Mouse (Mus musculus): ENCODE data around the gene Asic2. TPM values are rescaled to one million over a fixed set of nuclear protein-coding genes. Genes with fewer than 3 reads are reported as not detected.

The Asic2 gene
- polyA plus RNA-seq, 1 experiment from 2014 or later: 0.28 TPM

- Histone ChIP-seq H3K36me3 (ENCODE audit: insufficient read depth) (no peaks in the 10 kb centered on the region), H3K27me3 (ENCODE audit: insufficient read depth, low read length) (no peaks in the 10 kb centered on the region), H3K9me3 (ENCODE audit: low read depth, low read length) (no peaks in the 10 kb centered on the region), H3K27ac (ENCODE audit: low read depth) (no peak overlapping the region), H3K4me2 (no peak overlapping the region), H3K4me3 (ENCODE audit: low read depth, low read length) (no peak overlapping the region), H3K4me1 (ENCODE audit: insufficient read depth) (no peaks in the 10 kb centered on the region), H3K9ac (no peak overlapping the region)
- WGBS: 60% methylated on average over 2 of the region's 2 CpGs
- no peak for TF ChIP-seq CTCF (IDR thresholded peaks at IDR 0.05; ENCODE audit: low read depth)
- no peak for ATAC-seq (ENCODE audit: insufficient read depth)
- no peak for DNase-seq
These were observed 36.6 kb upstream of the Asic2 start for GRCm38 (mm10) chr11:82004810-82005209.

- no peaks in the 10 kb centered on the region for H3K27me3 ChIP-seq (ENCODE audit: insufficient read depth, low read length)
- no peak overlapping the region for H3K9ac ChIP-seq
- no peaks in the 10 kb centered on the region for H3K4me1 ChIP-seq (ENCODE audit: insufficient read depth)
- H3K4me3 ChIP-seq (ENCODE audit: low read depth, low read length): no peak overlapping the region
- no peaks in the 10 kb centered on the region for H3K9me3 ChIP-seq (ENCODE audit: low read depth, low read length)
- TF ChIP-seq CTCF (IDR thresholded peaks at IDR 0.05; ENCODE audit: low read depth): no peak
- no peak overlapping the region for H3K4me2 ChIP-seq
- ATAC-seq (ENCODE audit: insufficient read depth): no peak
- DNase-seq: no peak
- H3K27ac ChIP-seq (ENCODE audit: low read depth): no peak overlapping the region
- H3K36me3 ChIP-seq (ENCODE audit: insufficient read depth): no peaks in the 10 kb centered on the region
- 63% methylated on average over 5 of the region's 5 CpGs for WGBS
These were observed 32.3 kb upstream of the Asic2 start for GRCm38 (mm10) chr11:82000581-82000980.

GRCm38 (mm10) chr11:81999469-81999868 is 31.2 kb upstream of the Asic2 start:
- Histone ChIP-seq H3K9me3 (ENCODE audit: low read depth, low read length) (no peaks in the 10 kb centered on the region), H3K9ac (no peak overlapping the region), H3K36me3 (ENCODE audit: insufficient read depth) (no peaks in the 10 kb centered on the region), H3K4me3 (ENCODE audit: low read depth, low read length) (no peak overlapping the region), H3K27ac (ENCODE audit: low read depth) (no peak overlapping the region), H3K4me2 (no peak overlapping the region), H3K4me1 (ENCODE audit: insufficient read depth) (no peaks in the 10 kb centered on the region), H3K27me3 (ENCODE audit: insufficient read depth, low read length) (no peaks in the 10 kb centered on the region)
- ATAC-seq (ENCODE audit: insufficient read depth) (no peak), DNase-seq (no peak)
- 65% methylated on average over 4 of the region's 4 CpGs for WGBS
- TF ChIP-seq CTCF (IDR thresholded peaks at IDR 0.05; ENCODE audit: low read depth): no peak

- Histone ChIP-seq H3K27me3 (ENCODE audit: insufficient read depth, low read length) (no peaks in the 10 kb centered on the region), H3K9me3 (ENCODE audit: low read depth, low read length) (no peaks in the 10 kb centered on the region), H3K9ac (no peak overlapping the region), H3K27ac (ENCODE audit: low read depth) (no peak overlapping the region), H3K4me1 (ENCODE audit: insufficient read depth) (no peaks in the 10 kb centered on the region), H3K4me2 (no peak overlapping the region), H3K4me3 (ENCODE audit: low read depth, low read length) (no peak overlapping the region), H3K36me3 (ENCODE audit: insufficient read depth) (no peaks in the 10 kb centered on the region)
- 82% methylated on average over 3 of the region's 3 CpGs for WGBS
- no peak for ATAC-seq (ENCODE audit: insufficient read depth)
- TF ChIP-seq CTCF (IDR thresholded peaks at IDR 0.05; ENCODE audit: low read depth): no peak
- DNase-seq: no peak
These were observed 30.4 kb upstream of the Asic2 start for GRCm38 (mm10) chr11:81998646-81999045.

- no peak for TF ChIP-seq CTCF (IDR thresholded peaks at IDR 0.05; ENCODE audit: low read depth)
These were observed 28.8 kb upstream of the Asic2 start for GRCm38 (mm10) chr11:81997085-81997484.

GRCm38 (mm10) chr11:81996172-81996841 is 28.1 kb upstream of the Asic2 start:
- no peak overlapping the region for H3K4me3 ChIP-seq (ENCODE audit: low read depth, low read length)
- WGBS: 62% methylated on average over 10 of the region's 10 CpGs
- no peak overlapping the region for H3K27ac ChIP-seq (ENCODE audit: low read depth)
- H3K27me3 ChIP-seq (ENCODE audit: insufficient read depth, low read length): no peaks in the 10 kb centered on the region
- ATAC-seq (ENCODE audit: insufficient read depth) (no peak; the same call in 1 of the 2 replicates), DNase-seq (peak; percentile 84)
- H3K9me3 ChIP-seq (ENCODE audit: low read depth, low read length): no peaks in the 10 kb centered on the region
- H3K36me3 ChIP-seq (ENCODE audit: insufficient read depth): no peaks in the 10 kb centered on the region
- no peak overlapping the region for H3K4me2 ChIP-seq
- H3K9ac ChIP-seq: no peak overlapping the region
- H3K4me1 ChIP-seq (ENCODE audit: insufficient read depth): no peaks in the 10 kb centered on the region
- TF ChIP-seq CTCF (IDR thresholded peaks at IDR 0.05; ENCODE audit: low read depth): peak; percentile 100

More at GRCm38 (mm10) chr11:81997085-81997484, 28.8 kb upstream of the Asic2 start:
- Histone ChIP-seq H3K36me3 (ENCODE audit: insufficient read depth) (no peaks in the 10 kb centered on the region), H3K27ac (ENCODE audit: low read depth) (no peak overlapping the region), H3K4me3 (ENCODE audit: low read depth, low read length) (no peak overlapping the region), H3K27me3 (ENCODE audit: insufficient read depth, low read length) (no peaks in the 10 kb centered on the region), H3K9ac (no peak overlapping the region), H3K4me2 (no peak overlapping the region), H3K4me1 (ENCODE audit: insufficient read depth) (no peaks in the 10 kb centered on the region), H3K9me3 (ENCODE audit: low read depth, low read length) (no peaks in the 10 kb centered on the region)
- ATAC-seq (ENCODE audit: insufficient read depth) (no peak), DNase-seq (no peak)
- 86% methylated on average over 5 of the region's 5 CpGs for WGBS

GRCm38 (mm10) chr11:81983146-81983545 is 14.9 kb upstream of the Asic2 start:
- Histone ChIP-seq H3K9me3 (ENCODE audit: low read depth, low read length) (no peaks in the 10 kb centered on the region), H3K4me1 (ENCODE audit: insufficient read depth) (no peaks in the 10 kb centered on the region), H3K36me3 (ENCODE audit: insufficient read depth) (no peaks in the 10 kb centered on the region), H3K4me3 (ENCODE audit: low read depth, low read length) (no peak overlapping the region), H3K27ac (ENCODE audit: low read depth) (no peak overlapping the region), H3K9ac (no peak overlapping the region), H3K4me2 (no peak overlapping the region), H3K27me3 (ENCODE audit: insufficient read depth, low read length) (no peaks in the 10 kb centered on the region)
- peak; percentile 76 for TF ChIP-seq CTCF (IDR thresholded peaks at IDR 0.05; ENCODE audit: low read depth)
- WGBS: 36% methylated on average over 5 of the region's 5 CpGs
- DNase-seq (peak; percentile 88), ATAC-seq (ENCODE audit: insufficient read depth) (no peak)
